Mouse (Mus musculus) G1E (cell line): ENCODE data around the gene Rfwd3.

Experiments
- CTCF ChIP-seq: IDR thresholded peaks from 2 replicates; pipeline ENCODE4 v1.5.1; 2012; ENCODE audit warnings: low read depth, low read length, inconsistent platforms, mixed read lengths
- GATA1 ChIP-seq: IDR thresholded peaks from 2 replicates; pipeline ENCODE4 v1.6.1; 2012; ENCODE audit warnings: borderline replicate concordance, low read length, inconsistent platforms, mixed read lengths
- POLR2AphosphoS5 ChIP-seq: IDR thresholded peaks from 2 replicates; pipeline ENCODE4 v1.6.1; 2012; ENCODE audit warnings: low read depth, low read length, inconsistent platforms; ENCODE audit not compliant: insufficient replicate concordance
- TAL1 ChIP-seq: conservative IDR thresholded peaks from 2 replicates; pipeline ENCODE4 v1.6.1; 2012; ENCODE audit warnings: low read depth, low read length, inconsistent platforms, mixed read lengths

GRCm38 (mm10) chr8:111340186-111340585 lies 40.2 kb upstream of the Rfwd3 start:
- TF ChIP-seq GATA1 (no peak), CTCF (no peak), POLR2AphosphoS5 (no peak), TAL1 (no peak)
